Mouse (Mus musculus) thymus, postnatal 36 days (tissue): ENCODE measurements around the gene Fancc.
A peak's percentile ranks its signal among the peaks of the same experiment; 100 is the strongest.

ENCODE experiments used
- DNase-seq, 2 experiments: peaks; one replicate each; pipeline ENCODE4 v3.0.0; 2022; ENCODE audit warnings: mixed read lengths in 2 of 2

Fancc gene

GRCm38 (mm10) chr13:63314608-63314920 lies 182.5 kb downstream of the Fancc start:
- no peak for DNase-seq

DNA sequence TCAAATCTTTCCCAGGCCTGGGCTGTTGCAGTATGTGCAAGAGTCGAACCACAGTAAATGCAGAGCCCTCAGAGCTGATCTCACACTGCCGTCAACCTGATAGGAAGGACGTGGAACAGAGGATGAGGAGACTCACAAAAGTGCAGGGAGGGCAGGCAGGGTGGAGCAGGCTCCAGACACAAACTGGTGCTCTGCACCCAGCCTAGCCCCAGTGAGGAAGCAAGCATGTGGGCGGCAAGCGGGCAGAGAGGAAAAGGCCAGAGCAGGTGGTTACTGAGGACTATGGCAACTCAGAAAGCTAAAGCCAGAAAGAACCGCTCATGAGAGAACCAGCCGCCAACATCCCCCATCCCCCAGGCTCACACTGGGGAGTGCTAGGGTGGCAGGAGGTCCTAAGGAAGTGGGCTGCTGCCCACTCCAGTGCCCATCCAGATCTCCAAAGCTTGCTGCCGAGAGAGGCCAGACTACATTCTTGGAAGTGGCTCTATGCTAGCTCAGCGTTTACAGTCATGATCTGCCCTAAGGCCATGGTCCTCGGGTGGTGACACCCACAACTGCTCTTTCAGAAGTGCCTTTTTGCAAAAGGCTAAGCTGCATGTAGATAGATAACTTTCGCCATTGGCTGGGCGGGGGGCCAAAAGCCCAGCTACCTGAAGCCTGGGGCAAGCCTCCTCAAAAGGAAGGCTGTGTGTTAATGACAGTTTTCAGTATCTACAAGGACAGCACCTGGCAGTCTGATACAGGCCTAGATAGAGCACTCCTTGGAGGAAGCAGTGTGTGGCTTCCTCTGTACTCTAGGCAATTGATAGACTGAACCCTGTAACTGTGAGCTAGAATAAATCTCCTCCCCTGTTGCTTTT lies 183.1 kb downstream of the Fancc start:
- DNase-seq, result no peak

- no peak for DNase-seq
Observed at GRCm38 (mm10) chr13:63313247-63313646, 183.8 kb downstream of the Fancc start.

DNA sequence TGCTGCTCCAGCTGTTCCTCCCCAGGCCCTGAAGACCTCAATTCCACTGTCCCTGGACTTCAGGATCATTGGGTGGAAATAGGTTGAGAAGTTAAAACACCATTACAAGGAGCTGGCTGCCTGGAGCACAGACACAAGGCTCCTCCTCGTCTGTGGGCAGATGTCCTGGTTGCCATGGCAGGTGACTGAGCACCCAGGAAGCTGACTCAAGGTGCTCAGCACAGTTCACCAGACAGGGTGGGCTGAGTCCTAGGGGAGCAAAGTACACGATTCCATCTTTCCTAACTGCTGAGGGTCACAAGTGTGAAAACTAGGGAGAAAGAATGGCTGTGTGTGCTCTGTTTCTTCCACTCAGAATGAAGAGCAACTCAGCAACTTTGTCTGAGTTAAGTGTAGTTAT lies 185.9 kb downstream of the Fancc start:
- no peak for DNase-seq

GRCm38 (mm10) chr13:63309563-63309962 lies 187.5 kb downstream of the Fancc start:
- no peak for DNase-seq

- peak; percentile 49 to 65 for DNase-seq
Observed at GRCm38 (mm10) chr13:63306768-63307167, 190.3 kb downstream of the Fancc start.

GRCm38 (mm10) chr13:63305160-63306011 lies 191.7 kb downstream of the Fancc start:
- no peak for DNase-seq

DNA sequence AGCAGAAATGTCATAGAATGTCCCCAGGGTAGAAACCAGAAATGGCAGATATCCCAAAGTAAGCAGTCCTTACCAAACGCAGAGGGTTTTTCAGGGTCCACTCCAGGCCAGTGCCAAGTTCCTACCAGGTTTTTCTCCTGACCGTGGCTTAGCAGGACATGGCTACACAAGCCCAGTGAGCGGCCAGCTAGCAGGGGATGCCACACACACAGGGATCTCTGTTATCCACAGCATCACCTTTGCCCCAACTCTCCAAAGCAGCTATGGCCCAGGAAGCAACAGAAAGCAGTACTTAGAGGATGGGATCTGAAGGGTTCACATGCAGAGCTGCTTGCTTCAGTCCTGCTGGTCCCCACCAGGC lies 192.3 kb downstream of the Fancc start:
- no peak for DNase-seq

GRCm38 (mm10) chr13:63304124-63304792 lies 192.8 kb downstream of the Fancc start:
- no peak for DNase-seq

- DNase-seq, result no peak
Observed at GRCm38 (mm10) chr13:63302381-63302780, 194.7 kb downstream of the Fancc start.

DNA sequence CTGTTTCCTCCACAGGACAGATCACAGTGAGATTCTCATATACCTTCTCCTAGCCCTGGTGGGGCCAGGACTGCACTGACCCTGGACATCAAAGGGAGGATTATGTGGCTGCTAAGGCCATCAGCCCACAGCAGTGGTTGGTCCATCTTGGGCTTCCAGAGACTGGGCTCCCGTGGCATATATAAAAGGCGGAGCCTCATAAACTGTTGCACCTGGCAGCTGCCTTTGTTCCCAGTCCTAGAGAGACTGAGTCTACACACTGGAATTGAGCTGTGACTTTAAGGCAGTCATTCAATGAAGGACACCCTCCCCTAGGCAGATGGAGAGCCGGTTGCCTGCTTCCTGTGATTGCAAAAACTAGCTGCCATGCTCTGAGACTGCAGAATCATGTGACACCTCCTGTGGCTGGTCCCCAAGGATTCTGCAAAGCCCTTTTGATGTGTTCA lies 195.3 kb downstream of the Fancc start:
- no peak for DNase-seq

GRCm38 (mm10) chr13:63300929-63301328 lies 196.1 kb downstream of the Fancc start:
- DNase-seq, result no peak

GRCm38 (mm10) chr13:63298931-63299330 lies 198.1 kb downstream of the Fancc start:
- DNase-seq, result no peak

DNA sequence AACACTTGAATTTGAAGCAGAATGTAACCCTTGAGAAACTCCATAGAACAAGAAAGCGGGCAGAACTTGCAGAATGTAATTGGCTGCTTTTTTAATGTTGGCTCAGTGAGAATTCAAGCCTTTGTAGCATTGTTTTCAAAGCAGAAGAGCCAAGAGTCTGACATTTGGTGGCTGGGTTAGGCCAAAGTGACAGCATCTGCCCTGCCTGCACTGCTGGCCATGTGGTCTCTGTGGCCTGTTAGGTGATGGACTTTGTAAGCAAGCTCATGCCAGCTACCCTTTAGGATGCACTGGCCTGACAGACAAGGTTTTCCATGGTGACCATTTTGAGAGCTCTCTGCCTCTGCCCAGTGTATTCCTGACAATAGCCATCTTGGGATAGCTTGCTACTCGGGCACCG lies 199.1 kb downstream of the Fancc start:
- no peak for DNase-seq

DNA sequence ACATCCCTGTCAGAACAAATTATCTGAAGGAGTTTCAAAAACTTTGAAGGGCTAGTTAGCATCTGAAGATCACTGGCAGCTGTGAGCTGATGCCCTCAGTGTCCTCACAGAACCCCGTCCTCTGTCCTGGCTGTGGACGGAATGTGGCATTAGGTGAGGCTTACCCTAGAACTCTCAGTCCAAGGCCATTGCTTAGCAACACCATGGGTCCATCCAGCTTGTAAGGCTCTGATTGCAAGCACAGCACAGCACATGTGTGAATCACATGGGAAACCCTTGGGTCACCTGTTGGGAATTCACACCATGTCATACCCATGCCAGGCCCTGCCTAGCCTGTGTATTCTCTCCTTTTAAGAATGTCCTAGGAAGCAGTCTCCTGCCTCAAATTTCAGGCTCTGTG lies 200.1 kb downstream of the Fancc start:
- DNase-seq, result no peak

DNA sequence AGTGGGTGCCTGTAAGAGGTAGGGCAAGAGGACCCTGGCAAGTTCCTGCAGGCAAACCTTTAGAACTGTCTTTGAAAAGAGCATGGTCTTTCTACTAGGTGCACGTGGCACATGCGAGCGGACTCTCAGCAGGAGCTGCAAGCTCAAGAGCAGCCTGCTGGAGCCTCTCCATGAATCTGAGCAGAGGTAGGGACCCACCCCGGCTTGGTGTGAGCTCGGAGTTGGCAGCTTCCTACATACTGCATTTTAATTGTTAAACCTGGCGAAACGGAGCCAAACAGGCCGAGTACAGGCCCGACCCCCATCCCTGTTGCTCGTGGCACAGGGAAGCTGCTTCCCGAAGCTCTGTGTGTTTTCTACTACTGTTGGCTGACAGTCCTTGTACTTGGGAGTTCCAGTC lies 200.8 kb downstream of the Fancc start:
- DNase-seq, result no peak

DNA sequence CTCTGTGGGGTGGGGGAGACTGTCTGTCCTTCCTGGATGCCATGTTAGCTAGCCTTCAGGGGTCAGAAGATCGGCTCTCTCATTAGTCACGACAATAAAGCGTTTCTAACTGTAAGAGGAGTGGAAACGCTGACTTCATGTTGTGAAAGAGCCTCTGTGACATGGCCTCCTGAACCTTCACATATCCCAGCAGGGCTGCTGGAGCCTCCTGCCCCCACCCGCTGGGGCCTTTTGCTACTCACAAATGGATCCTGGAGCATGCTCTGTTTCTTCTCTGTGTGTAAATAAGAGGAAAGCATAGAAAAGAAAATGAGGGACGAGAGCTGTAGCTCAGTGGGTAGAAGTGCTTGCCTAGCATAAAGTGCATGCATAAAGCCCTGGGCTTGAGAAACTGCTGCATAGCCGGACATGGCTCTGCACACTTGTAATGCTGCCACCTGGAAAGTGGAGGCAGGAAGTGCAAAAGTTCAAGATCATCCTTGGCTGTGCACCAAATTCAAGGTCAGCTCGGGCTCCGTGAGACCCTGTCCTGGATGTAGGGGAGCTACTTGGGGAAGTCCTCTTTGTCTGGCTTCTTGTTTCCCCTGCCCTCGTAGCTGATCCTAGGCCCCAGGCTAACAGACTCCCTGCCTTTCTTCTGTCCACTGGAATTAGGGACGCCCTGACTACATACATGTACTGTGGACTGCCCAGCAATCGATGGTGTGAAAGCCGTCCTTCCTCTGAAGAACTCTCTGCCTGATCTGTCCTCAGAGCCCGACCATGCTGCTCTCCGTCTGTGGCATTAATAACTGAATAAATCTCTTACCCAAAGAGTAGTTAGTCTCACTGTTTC lies 202.5 kb downstream of the Fancc start:
- no peak for DNase-seq

GRCm38 (mm10) chr13:63293647-63294046 lies 203.4 kb downstream of the Fancc start:
- no peak for DNase-seq

- no peak for DNase-seq
Observed at GRCm38 (mm10) chr13:63291016-63291415, 206.1 kb downstream of the Fancc start.

DNA sequence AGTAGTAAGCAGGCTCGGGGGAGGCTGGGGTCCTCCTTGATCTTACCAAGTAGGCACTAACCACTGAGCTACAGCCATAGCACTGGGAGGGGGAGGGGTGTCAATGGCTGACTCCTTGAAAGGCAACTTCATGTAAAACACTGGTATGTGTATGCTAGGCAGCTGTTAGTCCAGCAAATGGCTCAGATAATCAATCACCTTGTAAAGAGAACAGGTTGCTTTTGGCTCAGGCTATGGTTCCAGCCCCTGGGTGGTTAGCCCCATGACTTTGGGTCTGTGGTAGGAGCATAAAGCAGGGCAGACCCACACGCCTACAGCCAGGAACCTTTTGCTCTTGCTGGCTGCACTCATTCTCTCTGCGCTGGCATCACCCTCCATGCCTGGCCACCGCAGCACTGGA lies 207.0 kb downstream of the Fancc start:
- DNase-seq, result peak in 1 of 2 experiments; percentile 3

DNA sequence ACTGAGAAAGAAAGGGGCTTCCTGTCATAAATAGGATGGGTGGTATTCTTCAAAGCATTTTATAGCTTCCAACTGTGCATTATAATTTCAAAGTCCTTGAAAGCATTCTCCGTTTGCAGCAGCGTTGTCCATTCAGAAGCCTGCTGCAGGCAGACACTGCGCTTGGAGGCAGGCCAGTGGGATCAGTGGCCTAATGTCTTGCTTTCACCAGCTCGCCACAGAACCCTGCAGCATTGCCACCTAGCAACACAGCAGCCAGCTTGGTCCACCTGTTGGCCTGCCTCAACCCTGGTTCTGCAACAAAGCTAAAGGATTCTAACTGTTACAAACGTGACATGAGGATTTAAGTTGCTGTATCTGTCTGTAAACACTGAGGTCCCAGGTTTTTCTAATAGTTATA lies 207.4 kb downstream of the Fancc start:
- peak in 1 of 2 experiments; percentile 2 for DNase-seq

- DNase-seq, result peak in 1 of 2 experiments; percentile 3
Observed at GRCm38 (mm10) chr13:63289152-63289551, 207.9 kb downstream of the Fancc start.
